Mouse (Mus musculus): ENCODE data around the gene Ccni.

The Ccni gene

GRCm38 (mm10) chr5:93190428-93190827 lies 15.9 kb downstream of the Ccni start:
- DNase-seq = no peak

GRCm38 (mm10) chr5:93189607-93190006 lies 16.7 kb downstream of the Ccni start:
- no peak for DNase-seq

- no peak for DNase-seq
Observed at GRCm38 (mm10) chr5:93184548-93184947, 21.7 kb downstream of the Ccni start.

- DNase-seq = no peak
Observed at GRCm38 (mm10) chr5:93183311-93183710, 23.0 kb downstream of the Ccni start.

GRCm38 (mm10) chr5:93180252-93180651 lies 26.0 kb downstream of the Ccni start:
- peak; percentile 27 for DNase-seq

GRCm38 (mm10) chr5:93178616-93179015 lies 27.7 kb downstream of the Ccni start:
- no peak for DNase-seq

- no peak for DNase-seq
Observed at GRCm38 (mm10) chr5:93174675-93175074, 31.6 kb downstream of the Ccni start.

- no peak for DNase-seq
Observed at GRCm38 (mm10) chr5:93172536-93172935, 33.8 kb downstream of the Ccni start.

- DNase-seq = no peak
Observed at GRCm38 (mm10) chr5:93171420-93171819, 34.9 kb downstream of the Ccni start.

- no peak for DNase-seq
Observed at GRCm38 (mm10) chr5:93168654-93169053, 37.6 kb downstream of the Ccni start.

GRCm38 (mm10) chr5:93167919-93168516 lies 38.3 kb downstream of the Ccni start:
- DNase-seq = no peak

GRCm38 (mm10) chr5:93163541-93163940 lies 42.8 kb downstream of the Ccni start:
- DNase-seq = peak; percentile 75

GRCm38 (mm10) chr5:93154401-93154800 lies 51.9 kb downstream of the Ccni start:
- no peak for DNase-seq

- no peak for DNase-seq
Observed at GRCm38 (mm10) chr5:93152451-93152850, 53.8 kb downstream of the Ccni start.

GRCm38 (mm10) chr5:93151985-93152384 lies 54.3 kb downstream of the Ccni start:
- DNase-seq = no peak

GRCm38 (mm10) chr5:93149969-93150777 lies 56.1 kb downstream of the Ccni start:
- DNase-seq = no peak

GRCm38 (mm10) chr5:93145504-93145903 lies 60.8 kb downstream of the Ccni start:
- no peak for DNase-seq

GRCm38 (mm10) chr5:93144874-93145273 lies 61.4 kb downstream of the Ccni start:
- DNase-seq = no peak

GRCm38 (mm10) chr5:93143360-93144091 lies 62.8 kb downstream of the Ccni start:
- DNase-seq = no peak

GRCm38 (mm10) chr5:93140747-93141146 lies 65.5 kb downstream of the Ccni start:
- DNase-seq = no peak

- no peak for DNase-seq
Observed at GRCm38 (mm10) chr5:93139350-93139749, 66.9 kb downstream of the Ccni start.

- peak; percentile 46 for DNase-seq
Observed at GRCm38 (mm10) chr5:93136956-93137586, 69.2 kb downstream of the Ccni start.

GRCm38 (mm10) chr5:93135368-93136107 lies 70.8 kb downstream of the Ccni start:
- DNase-seq = no peak
